Mouse (Mus musculus) ovary, postnatal 36 days (tissue): ENCODE data around the gene Gm10306.

ENCODE experiments used
- DNase-seq: peaks from one replicate; pipeline ENCODE4 v3.0.0; 2022; ENCODE audit warnings: low spot score, mixed read lengths

The Gm10306 gene

DNA sequence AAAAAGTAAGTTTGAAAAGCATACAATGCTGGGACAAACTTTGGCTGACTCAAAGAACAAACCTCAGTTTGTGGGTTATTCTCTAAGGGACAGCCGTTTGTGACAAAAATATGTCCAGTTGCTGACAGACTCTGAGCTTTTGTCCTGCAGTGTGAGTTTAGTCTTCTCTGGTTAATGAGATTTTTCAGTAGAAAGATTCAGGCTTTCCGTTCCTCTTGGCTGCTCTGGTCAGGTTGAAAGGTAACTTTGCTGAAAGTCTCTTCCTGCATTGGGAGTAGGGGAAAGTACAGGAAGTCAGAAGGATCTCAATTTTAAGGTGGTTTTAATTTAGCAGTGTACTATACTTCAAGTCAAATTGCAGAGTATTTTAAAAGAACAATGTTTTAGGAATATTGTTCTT, 49.2 kb downstream of the Gm10306 start:
- no peak for DNase-seq
